Mouse (Mus musculus) lung, adult 2 months (tissue): ENCODE results near the gene Sf3a2.

Source experiments
- CTCF ChIP-seq: fragments of 200-500 bp; IDR thresholded peaks from 2 replicates; pipeline ENCODE4 v1.5.1; 2011; ENCODE audit warnings: mild to moderate bottlenecking, low read length, control low read depth; ENCODE audit not compliant: insufficient read depth
- POLR2A ChIP-seq: fragments of 200-500 bp; IDR thresholded peaks from 2 replicates; pipeline ENCODE4 v1.6.1; 2011; ENCODE audit warnings: low read depth, mild to moderate bottlenecking, control low read depth, low read length, borderline replicate concordance; ENCODE audit errors: extremely low read depth

DNA sequence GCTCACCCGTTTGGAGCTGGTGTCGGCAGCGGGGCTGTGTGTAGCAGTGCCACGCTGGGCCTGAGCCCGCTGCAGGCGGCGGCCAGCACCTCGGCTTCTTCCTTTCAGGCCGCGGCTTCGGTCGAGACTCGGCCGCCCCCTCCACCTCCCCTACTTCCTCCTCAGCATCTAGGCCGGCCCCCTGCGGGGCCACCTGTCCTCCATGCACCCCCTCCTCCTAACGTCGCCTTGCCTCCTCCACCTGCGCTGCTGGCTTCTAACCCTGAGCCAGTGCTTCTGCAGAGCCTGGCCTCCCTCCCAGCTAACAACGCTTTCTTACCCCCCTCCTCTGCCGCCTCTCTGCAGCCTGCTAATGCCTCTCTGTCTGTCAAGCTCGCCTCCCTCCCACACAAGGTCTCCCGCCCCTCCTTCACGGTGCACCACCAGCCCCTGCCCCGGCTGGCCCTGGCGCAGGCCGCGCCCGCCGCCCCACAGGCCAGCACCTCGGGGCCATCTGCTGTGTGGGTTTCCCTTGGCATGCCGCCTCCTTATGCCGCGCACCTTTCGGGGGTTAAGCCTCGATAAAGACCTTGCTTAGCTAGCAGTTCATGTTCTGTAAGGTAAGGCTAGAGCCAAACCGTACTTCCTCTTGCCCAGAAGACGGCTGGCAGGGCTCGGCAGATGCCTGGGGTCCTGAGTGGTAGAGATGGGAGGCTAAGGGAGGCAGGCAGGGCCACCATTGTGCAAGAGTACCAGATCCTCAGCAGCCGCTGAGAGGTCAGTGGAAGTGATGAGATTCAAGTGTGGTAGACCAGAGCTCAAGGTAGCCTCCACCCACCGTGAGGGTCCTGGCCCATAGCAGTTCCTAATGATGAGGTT, 5.6 kb upstream of the Sf3a2 start:
- TF ChIP-seq CTCF: no peak
- no peak for TF ChIP-seq POLR2A
